17 mouse cellular contexts compared by ENCODE assay signal in the genomic region with DNA sequence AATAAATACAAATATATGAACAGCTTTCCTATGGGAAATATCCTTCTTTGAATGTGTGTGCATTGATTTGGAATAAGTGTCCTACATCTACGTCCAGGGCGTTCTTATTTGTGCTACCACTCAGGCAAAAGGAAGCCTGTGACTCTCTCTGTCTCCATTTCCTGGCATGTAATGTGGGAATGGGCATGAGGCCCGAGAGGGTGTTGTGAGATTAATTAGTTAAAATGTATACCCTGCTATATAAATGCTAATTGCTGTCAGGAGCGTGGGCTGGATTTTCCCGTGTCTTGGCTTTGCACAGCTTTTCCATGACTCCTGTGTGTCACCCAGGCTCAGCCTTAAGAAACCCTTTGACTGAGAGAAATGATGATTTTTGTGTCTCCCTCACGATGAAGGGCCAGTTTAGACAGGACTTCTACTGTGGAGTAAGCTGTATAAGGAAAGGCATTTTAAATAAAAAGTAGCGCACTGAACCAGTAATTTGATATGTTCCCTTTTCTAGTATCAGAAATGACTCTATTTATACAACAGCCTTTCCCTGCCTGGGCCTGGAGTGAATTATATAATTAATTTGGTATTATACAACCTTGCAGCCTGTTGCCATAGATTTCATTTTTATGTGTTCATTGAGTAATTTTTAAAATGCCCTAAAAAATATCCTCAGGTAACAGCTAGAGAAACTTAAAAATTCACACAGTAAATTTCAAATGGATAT.
A peak's percentile ranks its signal among the peaks of the same experiment; 100 is the strongest.
DNase-seq lines count a peak whose midpoint lies in the region; ATAC-seq and TF ChIP-seq lines count a peak whose summit lies in the region.
"Had no signal": no experiment of that assay in that cellular context is flagged by ENCODE, and none has a peak within 500 bp of the region (broad histone marks: within the 10 kb centered on the region; RNA-seq: fewer than 3 reads in every experiment).

No protein-coding gene starts in this region.

- H3K36me3 ChIP-seq in forebrain, embryonic 16.5 days (ENCODE audit: control insufficient read depth, insufficient read depth) = no peaks in the 10 kb centered on the region
- H3K36me3 ChIP-seq in neural tube, embryonic 15.5 days = no peaks in the 10 kb centered on the region
- H3K36me3 ChIP-seq: limb, embryonic 15.5 days; neural tube, embryonic 12.5 days; stomach, embryonic 15.5 days had no signal

- TF ChIP-seq CTCF in brain, embryonic 14.5 days (IDR thresholded peaks at IDR 0.05; ENCODE audit: borderline replicate concordance, extremely low read depth, insufficient read depth, insufficient read length) = no peak

- no peak overlapping the region for H3K9ac ChIP-seq in forebrain, embryonic 16.5 days (replicated peaks; ENCODE audit: low read depth, low read length)
- no peak overlapping the region for H3K9ac ChIP-seq in neural tube, embryonic 15.5 days (replicated peaks)
- H3K9ac ChIP-seq: limb, embryonic 15.5 days; neural tube, embryonic 12.5 days; stomach, embryonic 15.5 days had no signal

- H3K4me1 ChIP-seq in forebrain, embryonic 16.5 days (replicated peaks; ENCODE audit: control insufficient read depth, insufficient read depth, low read length) = peaks cover 6% of the 10 kb centered on the region
- H3K4me1 ChIP-seq in neural tube, embryonic 15.5 days = no peaks in the 10 kb centered on the region; the same call in 1 of the 2 replicates
- H3K4me1 ChIP-seq: limb, embryonic 15.5 days; neural tube, embryonic 12.5 days; stomach, embryonic 15.5 days had no signal

- no peak overlapping the region; the same call in 1 of the 2 replicates for H3K27ac ChIP-seq in forebrain, embryonic 16.5 days (ENCODE audit: low read length)
- H3K27ac ChIP-seq in neural tube, embryonic 15.5 days (replicated peaks) = peak overlapping the region; percentile 45; the same call in 1 of the 2 replicates
- H3K27ac ChIP-seq: limb, embryonic 15.5 days; neural tube, embryonic 12.5 days; stomach, embryonic 15.5 days had no signal

- H3K4me2 ChIP-seq in forebrain, embryonic 16.5 days (ENCODE audit: low read length) = peak overlapping the region; percentile 11; the same call in 1 of the 2 replicates
- no peak overlapping the region for H3K4me2 ChIP-seq in neural tube, embryonic 15.5 days
- H3K4me2 ChIP-seq: limb, embryonic 15.5 days; neural tube, embryonic 12.5 days; stomach, embryonic 15.5 days had no signal

- no peak overlapping the region for H3K4me3 ChIP-seq in forebrain, embryonic 16.5 days (replicated peaks; ENCODE audit: low read length)
- no peak overlapping the region for H3K4me3 ChIP-seq in neural tube, embryonic 15.5 days (replicated peaks)
- H3K4me3 ChIP-seq: limb, embryonic 15.5 days; neural tube, embryonic 12.5 days; stomach, embryonic 15.5 days had no signal

- intact Hi-C loops in left cerebral cortex, postnatal 10 days (cut with DNase I) = no loop called here

- 26% methylated on average over 7 of the region's 7 CpGs for WGBS in forebrain, embryonic 16.5 days
- WGBS in neural tube, embryonic 15.5 days = 45% methylated on average over 7 of the region's 7 CpGs

- peak; percentile 84 for ATAC-seq in forebrain, embryonic 16.5 days
- peak; percentile 79 for ATAC-seq in neural tube, embryonic 15.5 days (ENCODE audit: low FRiP score)
- no peak for ATAC-seq in megakaryocyte, adult 5-6 weeks (ENCODE audit: poor library complexity, severe bottlenecking)
- ATAC-seq: activated CD4-positive, CD25-positive, alpha-beta regulatory T cell, adult 4 months had no signal

- no peaks in the 10 kb centered on the region for H3K27me3 ChIP-seq in forebrain, embryonic 16.5 days (replicated peaks; ENCODE audit: control insufficient read depth, insufficient read depth, low read length)
- no peaks in the 10 kb centered on the region for H3K27me3 ChIP-seq in neural tube, embryonic 15.5 days (replicated peaks)
- H3K27me3 ChIP-seq: limb, embryonic 15.5 days; neural tube, embryonic 12.5 days; stomach, embryonic 15.5 days had no signal

- no peak for TF ChIP-seq POLR2A in brain, embryonic 14.5 days (IDR thresholded peaks at IDR 0.05; ENCODE audit: borderline replicate concordance, extremely low read depth, insufficient read depth, insufficient read length, poor library complexity, severe bottlenecking)

- no peaks in the 10 kb centered on the region for H3K9me3 ChIP-seq in forebrain, embryonic 16.5 days (ENCODE audit: control insufficient read depth, low read length)
- no peaks in the 10 kb centered on the region for H3K9me3 ChIP-seq in neural tube, embryonic 15.5 days (replicated peaks)
- H3K9me3 ChIP-seq: limb, embryonic 15.5 days; neural tube, embryonic 12.5 days; stomach, embryonic 15.5 days had no signal

- DNase-seq in left cerebral cortex, adult 11 months (ENCODE audit: low spot score) = peak; percentile 12
- DNase-seq in left cerebral cortex, postnatal 10 days (ENCODE audit: extremely low spot score in 1 of 2, low spot score in 2 of 2) = no peak
- DNase-seq in brain, embryonic 14.5 days (ENCODE audit: low read depth) = peak; percentile 91
- DNase-seq in thymus, postnatal 36 days = no peak
- DNase-seq: cerebellum, adult 18-20 months; embryo, embryonic 11 days; heart, adult 18-20 months; kidney, postnatal 10 days; lung, adult 18-20 months; thymus, postnatal 25 days had no signal

Comparison
In these comparisons a context has a peak if more than half of its experiments do, and no peak if none do; other contexts are left out.
1. DNase-seq: peak in left cerebral cortex, adult 11 months (single experiment) and brain, embryonic 14.5 days (single experiment); none in left cerebral cortex, postnatal 10 days (0 of 2) and thymus, postnatal 36 days (0 of 2).